8 mouse cellular contexts compared by ENCODE assay signal in genomic region chr6:86126953-86127581, GRCm38 (mm10).
DNase-seq lines count a peak whose midpoint lies in the region; ATAC-seq and TF ChIP-seq lines count a peak whose summit lies in the region.

No protein-coding gene starts in this region.

- H3K36me3 ChIP-seq in intestine, postnatal 0 days (ENCODE audit: control insufficient read depth, insufficient read depth), result no peaks in the 10 kb centered on the region
- H3K36me3 ChIP-seq in intestine, embryonic 15.5 days, result no peaks in the 10 kb centered on the region
- H3K36me3 ChIP-seq in kidney, adult 2 months (ENCODE audit: control insufficient read depth, insufficient read depth, low read length), result no peaks in the 10 kb centered on the region

- TF ChIP-seq POLR2A in kidney, adult 2 months (IDR thresholded peaks at IDR 0.05; ENCODE audit: low read depth, low read length), result no peak
- no peak for TF ChIP-seq POLR2A in lung, adult 2 months (IDR thresholded peaks at IDR 0.05; ENCODE audit: borderline replicate concordance, extremely low read depth, low read depth, low read length)

- ATAC-seq in intestine, postnatal 0 days, result no peak
- ATAC-seq in intestine, embryonic 15.5 days, result no peak
- no peak for ATAC-seq in activated CD4-positive, CD25-positive, alpha-beta regulatory T cell, adult 4 months

- H3K9ac ChIP-seq in intestine, postnatal 0 days (ENCODE audit: low read depth, low read length), result no peak overlapping the region
- no peak overlapping the region for H3K9ac ChIP-seq in intestine, embryonic 15.5 days

- H3K9me3 ChIP-seq in intestine, postnatal 0 days (ENCODE audit: control insufficient read depth), result no peaks in the 10 kb centered on the region
- no peaks in the 10 kb centered on the region for H3K9me3 ChIP-seq in intestine, embryonic 15.5 days

- H3K4me1 ChIP-seq in intestine, postnatal 0 days (replicated peaks; ENCODE audit: control insufficient read depth, insufficient read depth, low read length), result no peaks in the 10 kb centered on the region
- no peaks in the 10 kb centered on the region for H3K4me1 ChIP-seq in intestine, embryonic 15.5 days (replicated peaks)
- H3K4me1 ChIP-seq in kidney, adult 2 months (ENCODE audit: control insufficient read depth, insufficient read depth, low read length), result no peaks in the 10 kb centered on the region
- H3K4me1 ChIP-seq in lung, adult 2 months (ENCODE audit: control insufficient read depth, insufficient read depth, low read length), result no peaks in the 10 kb centered on the region

- no peak overlapping the region for H3K27ac ChIP-seq in intestine, postnatal 0 days (ENCODE audit: low read depth, low read length)
- no peak overlapping the region for H3K27ac ChIP-seq in intestine, embryonic 15.5 days
- no peak overlapping the region for H3K27ac ChIP-seq in kidney, adult 2 months (ENCODE audit: insufficient read depth, low read depth, low read length)

- WGBS in intestine, postnatal 0 days, result 55% methylated on average over 2 of the region's 2 CpGs
- 49% methylated on average over 2 of the region's 2 CpGs for WGBS in intestine, embryonic 15.5 days
- WGBS in kidney, adult 2 months, result 57% methylated on average over 2 of the region's 2 CpGs
- WGBS in lung, adult 2 months, result 50% methylated on average over 2 of the region's 2 CpGs

- H3K27me3 ChIP-seq in intestine, postnatal 0 days (replicated peaks; ENCODE audit: control insufficient read depth, insufficient read depth, low read length), result no peaks in the 10 kb centered on the region
- no peaks in the 10 kb centered on the region for H3K27me3 ChIP-seq in intestine, embryonic 15.5 days (replicated peaks)
- H3K27me3 ChIP-seq in kidney, adult 2 months (replicated peaks; ENCODE audit: control insufficient read depth, insufficient read depth, low read length), result no peaks in the 10 kb centered on the region

- H3K4me3 ChIP-seq in intestine, postnatal 0 days (ENCODE audit: low read depth, low read length), result no peak overlapping the region
- no peak overlapping the region for H3K4me3 ChIP-seq in intestine, embryonic 15.5 days (replicated peaks)
- H3K4me3 ChIP-seq in kidney, adult 2 months (ENCODE audit: insufficient read depth, low read depth, low read length), result no peak overlapping the region
- H3K4me3 ChIP-seq in lung, adult 2 months (replicated peaks; ENCODE audit: extremely low read depth, low read depth, low read length), result no peak overlapping the region

- peak; percentile 59 for DNase-seq in R1 (ENCODE audit: low read depth, low spot score)
- DNase-seq in embryo, embryonic 9.5 days (ENCODE audit: extremely low spot score), result peak; percentile 53
- DNase-seq in kidney, adult 2 months, result peak; percentile 58
- peak; percentile 33 for DNase-seq in lung, adult 2 months
- peak; percentile 18 for DNase-seq in ovary, postnatal 10 days (ENCODE audit: low spot score)

- peak; percentile 88 for TF ChIP-seq CTCF in intestine, postnatal 0 days (IDR thresholded peaks at IDR 0.05; ENCODE audit: low read depth)
- peak; percentile 67 for TF ChIP-seq CTCF in kidney, adult 2 months (conservative IDR thresholded peaks at IDR 0.05; ENCODE audit: insufficient read depth, insufficient read length, low read depth, low read length)
- TF ChIP-seq CTCF in lung, adult 2 months (IDR thresholded peaks at IDR 0.05; ENCODE audit: insufficient read depth, low read length), result peak; percentile 52

- H3K4me2 ChIP-seq in intestine, postnatal 0 days (replicated peaks; ENCODE audit: low read depth), result no peak overlapping the region
- H3K4me2 ChIP-seq in intestine, embryonic 15.5 days (replicated peaks), result no peak overlapping the region
